Mouse (Mus musculus) hindbrain, embryonic 15.5 days (tissue): ENCODE data around the gene Arhgap31. TPM values are rescaled to one million over a fixed set of nuclear protein-coding genes. Genes with fewer than 3 reads are reported as not detected.
A peak's percentile ranks its signal among the peaks of the same experiment; 100 is the strongest.

Experiments
- ATAC-seq: fragments of 200-750 bp; cut with Nextera tagmentation; 2 replicates; pipeline ENCODE4 v1.8.0; 2017; ENCODE audit warnings: low read depth, moderate number of reproducible peaks, moderate TSS enrichment; ENCODE audit not compliant: low FRiP score
- H3K27ac ChIP-seq: fragments of 300-500 bp; sonication (generic); replicated peaks from 2 replicates; pipeline ENCODE4 v1.5.1; 2015; ENCODE audit warnings: mild to moderate bottlenecking, inconsistent platforms
- H3K27me3 ChIP-seq: fragments of 300-500 bp; sonication (generic); 2 replicates; pipeline ENCODE4 v1.6.1; 2015; ENCODE audit warnings: control low read depth, inconsistent platforms
- H3K36me3 ChIP-seq: fragments of 300-500 bp; sonication (generic); 2 replicates; pipeline ENCODE4 v1.6.1; 2015; ENCODE audit warnings: control low read depth, inconsistent platforms
- H3K4me1 ChIP-seq: fragments of 300-500 bp; sonication (generic); replicated peaks from 2 replicates; pipeline ENCODE4 v1.6.1; 2015; ENCODE audit warnings: control low read depth, inconsistent platforms
- H3K4me2 ChIP-seq: fragments of 300-500 bp; sonication (generic); 2 replicates; pipeline ENCODE4 v1.6.1; 2015; ENCODE audit warnings: moderate library complexity, mild to moderate bottlenecking, inconsistent platforms
- H3K4me3 ChIP-seq: fragments of 300-500 bp; sonication (generic); 2 replicates; pipeline ENCODE4 v1.5.1; 2015; ENCODE audit warnings: mild to moderate bottlenecking, inconsistent platforms
- H3K9ac ChIP-seq: fragments of 300-500 bp; sonication (generic); 2 replicates; pipeline ENCODE4 v1.6.1; 2015; ENCODE audit warnings: inconsistent platforms
- H3K9me3 ChIP-seq: fragments of 300-500 bp; sonication (generic); 2 replicates; pipeline ENCODE4 v1.6.1; 2016; ENCODE audit warnings: control low read depth, inconsistent platforms
- WGBS: fragments of 180-500 bp; shearing (Covaris S2); methylation state at CpG from one replicate; pipeline ENCODE4 v1.1.7; 2015; 5-methylcytosine and 5-hydroxymethylcytosine counted together
- polyA plus RNA-seq: library from polyadenylated mRNA; unstranded; fragments of >200 nt; fragmentation: Nextera tagmentation; extraction: Ambion mirVana; gene quantifications from 2 replicates; pipeline ENCODE4 v1.2.1, GENCODE M21; 2015

Gene Arhgap31
- polyA plus RNA-seq, 1 experiment from 2014 or later, result 6.4 TPM

GRCm38 (mm10) chr16:38608687-38609086 lies 104.4 kb downstream of the Arhgap31 start:
- Histone ChIP-seq H3K4me3 (no peak overlapping the region), H3K27me3 (no peaks in the 10 kb centered on the region), H3K27ac (no peak overlapping the region), H3K4me2 (no peak overlapping the region), H3K36me3 (0 out of 2 replicates have a peak, but pooled peaks cover 5% of the 10 kb centered on the region), H3K9me3 (no peaks in the 10 kb centered on the region), H3K4me1 (no peaks in the 10 kb centered on the region), H3K9ac (no peak overlapping the region)
- ATAC-seq, result no peak
- 84% methylated on average over 12 of the region's 12 CpGs for WGBS

GRCm38 (mm10) chr16:38606509-38606908 lies 106.6 kb downstream of the Arhgap31 start:
- 94% methylated on average over 7 of the region's 7 CpGs for WGBS
- Histone ChIP-seq H3K4me2 (no peak overlapping the region), H3K27me3 (no peaks in the 10 kb centered on the region), H3K4me3 (no peak overlapping the region), H3K36me3 (0 out of 2 replicates have a peak, but pooled peaks cover 5% of the 10 kb centered on the region), H3K4me1 (no peaks in the 10 kb centered on the region; the same call in 1 of the 2 replicates), H3K27ac (no peak overlapping the region), H3K9ac (no peak overlapping the region), H3K9me3 (no peaks in the 10 kb centered on the region)
- ATAC-seq, result no peak

DNA sequence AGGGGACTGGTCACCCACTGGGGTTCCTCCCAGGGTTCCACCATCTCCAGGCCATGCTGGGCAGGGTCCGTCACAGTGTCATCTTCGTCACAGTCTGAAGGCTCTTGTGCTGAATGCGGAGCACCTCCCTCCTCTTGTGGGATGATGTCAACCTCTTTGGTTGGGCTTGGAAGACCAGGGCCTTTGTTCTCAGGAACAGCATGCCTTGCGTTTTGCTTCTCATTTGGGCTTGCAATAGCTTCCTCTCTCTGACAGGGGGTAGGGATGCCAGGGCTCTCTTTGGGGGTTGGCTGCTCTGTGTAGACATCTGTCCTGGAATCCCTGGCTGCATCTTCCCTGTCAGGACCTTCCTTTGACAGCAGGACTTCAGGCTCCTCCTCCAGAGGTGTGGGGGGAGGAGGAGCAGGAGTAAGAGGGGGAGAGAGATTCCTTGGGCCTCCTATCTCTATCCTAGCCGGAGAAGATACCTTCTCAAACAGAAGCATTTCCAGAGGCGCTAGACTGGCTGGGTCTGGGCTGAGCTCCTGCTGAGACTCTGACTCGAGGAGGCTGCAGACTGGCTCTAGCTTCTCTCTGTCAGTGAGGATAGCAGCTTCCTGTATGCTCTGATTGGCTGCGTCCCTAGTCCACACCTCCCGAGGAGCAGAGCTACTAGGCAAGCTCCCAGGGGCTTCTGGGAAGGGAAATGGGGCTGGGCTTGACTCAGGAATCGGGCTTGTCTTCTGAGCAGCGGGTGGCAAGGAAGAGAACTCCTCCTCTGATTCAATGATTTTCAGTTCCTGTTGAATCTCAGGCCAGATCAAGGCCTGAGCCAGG lies 109.9 kb downstream of the Arhgap31 start:
- no peaks in the 10 kb centered on the region for H3K27me3 ChIP-seq

DNA sequence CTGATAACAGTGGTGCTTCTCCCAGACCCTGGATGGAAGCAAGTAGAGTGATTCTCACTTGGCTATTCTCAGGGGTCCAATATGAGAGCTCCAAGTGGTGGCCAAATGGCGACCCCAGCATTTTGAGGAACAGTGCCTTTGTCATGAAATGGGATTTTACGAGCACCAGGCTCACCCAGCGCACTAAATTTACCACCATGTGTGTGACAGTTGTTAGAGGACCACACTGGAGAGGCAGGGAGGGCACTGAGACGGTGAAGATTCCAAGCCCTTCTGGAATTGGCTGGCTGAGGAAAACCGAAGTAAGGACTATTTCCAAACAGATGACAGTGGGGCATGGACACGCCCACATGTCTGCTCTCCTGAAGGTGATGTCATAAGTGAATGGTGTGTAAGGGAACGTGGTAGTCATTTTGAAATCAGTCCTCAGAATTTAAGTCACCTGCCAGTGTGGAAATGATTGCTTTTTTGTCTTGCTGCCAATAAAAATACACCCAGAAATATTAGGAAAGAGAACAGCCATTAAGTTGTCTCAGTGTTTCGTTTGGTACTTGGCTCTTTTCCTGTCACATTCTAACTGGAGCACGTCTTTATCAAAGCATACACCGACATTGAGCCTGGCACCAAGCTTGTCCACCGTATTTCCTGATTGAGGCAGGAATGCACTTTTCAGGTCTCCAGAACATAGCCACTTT lies 113.9 kb downstream of the Arhgap31 start:
- 80% methylated on average over 11 of the region's 11 CpGs for WGBS
- H3K27ac ChIP-seq, result no peak overlapping the region
- no peak overlapping the region for H3K9ac ChIP-seq
- H3K4me3 ChIP-seq, result no peak overlapping the region
- H3K4me2 ChIP-seq, result no peak overlapping the region
- H3K4me1 ChIP-seq, result no peaks in the 10 kb centered on the region; the same call in 1 of the 2 replicates
- no peaks in the 10 kb centered on the region for H3K9me3 ChIP-seq
- peaks cover 6% of the 10 kb centered on the region; the same call in 1 of the 2 replicates for H3K36me3 ChIP-seq
- no peaks in the 10 kb centered on the region for H3K27me3 ChIP-seq
- ATAC-seq, result no peak

More for the DNA sequence above, 109.9 kb downstream of the Arhgap31 start:
- Histone ChIP-seq H3K4me3 (no peak overlapping the region), H3K9me3 (no peaks in the 10 kb centered on the region), H3K27ac (no peak overlapping the region), H3K9ac (no peak overlapping the region), H3K36me3 (0 out of 2 replicates have a peak, but pooled peaks cover 3% of the 10 kb centered on the region), H3K4me2 (no peak overlapping the region), H3K4me1 (no peaks in the 10 kb centered on the region; the same call in 1 of the 2 replicates)
- 40% methylated on average over 11 of the region's 11 CpGs for WGBS
- ATAC-seq, result peak; percentile 65; the same call in 1 of the 2 replicates

DNA sequence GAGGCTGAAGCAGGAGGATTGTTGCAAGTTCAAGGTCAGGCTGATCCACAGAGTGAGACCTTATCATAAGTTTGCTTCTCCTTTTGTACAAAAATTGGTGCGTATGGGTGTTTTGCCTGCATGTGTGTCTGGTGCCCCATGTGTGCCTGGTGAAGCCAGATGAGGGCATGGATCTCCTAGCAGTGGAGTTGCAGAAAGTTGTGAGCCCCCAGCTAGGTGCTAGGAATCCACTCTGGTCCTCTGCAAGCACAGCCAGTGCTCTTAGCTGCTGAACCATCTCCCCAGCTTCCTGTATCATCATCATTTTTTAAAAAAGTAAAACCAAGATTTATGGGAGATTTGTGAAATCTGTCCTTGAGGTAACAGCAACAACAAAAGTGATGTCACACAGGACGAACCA lies 116.4 kb downstream of the Arhgap31 start:
- H3K9me3 ChIP-seq, result no peaks in the 10 kb centered on the region
- no peaks in the 10 kb centered on the region for H3K27me3 ChIP-seq
- WGBS, result 90% methylated on average over 2 of the region's 2 CpGs
- ATAC-seq, result no peak
- no peak overlapping the region for H3K27ac ChIP-seq
- no peaks in the 10 kb centered on the region for H3K4me1 ChIP-seq
- peaks cover 10% of the 10 kb centered on the region for H3K36me3 ChIP-seq
- no peak overlapping the region for H3K4me2 ChIP-seq
- no peak overlapping the region for H3K4me3 ChIP-seq
- H3K9ac ChIP-seq, result no peak overlapping the region

DNA sequence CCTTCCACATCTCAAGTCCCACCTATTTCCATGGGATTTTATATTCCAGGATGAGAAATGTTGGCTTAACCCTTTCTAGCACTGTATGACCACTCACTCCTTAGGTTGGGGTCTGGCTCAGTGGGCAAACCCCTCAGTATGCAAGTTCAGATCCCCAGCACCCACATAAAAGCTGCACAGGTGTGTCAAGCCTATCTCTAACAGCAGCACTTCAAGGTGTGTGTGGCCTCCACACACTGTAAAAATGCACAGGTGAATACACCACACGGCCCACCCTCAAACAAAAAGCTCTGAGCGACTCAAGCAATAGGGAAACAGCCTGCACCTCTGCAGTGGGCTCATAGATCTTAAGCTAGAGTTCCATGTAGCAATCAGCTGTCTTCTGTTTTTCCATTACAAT lies 117.0 kb downstream of the Arhgap31 start:
- no peak overlapping the region for H3K4me3 ChIP-seq
- H3K27me3 ChIP-seq, result no peaks in the 10 kb centered on the region
- ATAC-seq, result no peak
- no peak overlapping the region for H3K27ac ChIP-seq
- H3K9ac ChIP-seq, result no peak overlapping the region
- H3K4me1 ChIP-seq, result no peaks in the 10 kb centered on the region
- H3K9me3 ChIP-seq, result no peaks in the 10 kb centered on the region
- H3K36me3 ChIP-seq, result peaks cover 12% of the 10 kb centered on the region
- no peak overlapping the region for H3K4me2 ChIP-seq
- 90% methylated on average over 2 of the region's 2 CpGs for WGBS

GRCm38 (mm10) chr16:38594435-38594834 lies 118.6 kb downstream of the Arhgap31 start:
- no peaks in the 10 kb centered on the region for H3K27me3 ChIP-seq
- no peak for ATAC-seq
- H3K27ac ChIP-seq, result no peak overlapping the region
- no peaks in the 10 kb centered on the region for H3K4me1 ChIP-seq
- no peaks in the 10 kb centered on the region for H3K9me3 ChIP-seq
- no peak overlapping the region for H3K4me2 ChIP-seq
- no peak overlapping the region for H3K4me3 ChIP-seq
- WGBS, result 71% methylated on average over 1 of the region's 1 CpGs
- H3K9ac ChIP-seq, result no peak overlapping the region
- H3K36me3 ChIP-seq, result peaks cover 15% of the 10 kb centered on the region

- no peak overlapping the region for H3K9ac ChIP-seq
- no peaks in the 10 kb centered on the region for H3K27me3 ChIP-seq
- H3K36me3 ChIP-seq, result peaks cover 27% of the 10 kb centered on the region
- no peak for ATAC-seq
- H3K27ac ChIP-seq, result no peak overlapping the region
- no peak overlapping the region for H3K4me3 ChIP-seq
- 98% methylated on average over 4 of the region's 4 CpGs for WGBS
- H3K4me1 ChIP-seq, result no peaks in the 10 kb centered on the region
- no peaks in the 10 kb centered on the region for H3K9me3 ChIP-seq
- no peak overlapping the region for H3K4me2 ChIP-seq
These were observed 120.1 kb downstream of the Arhgap31 start for GRCm38 (mm10) chr16:38592946-38593345.

GRCm38 (mm10) chr16:38592026-38592678 lies 120.9 kb downstream of the Arhgap31 start:
- Histone ChIP-seq H3K36me3 (peaks cover 33% of the 10 kb centered on the region), H3K9me3 (no peaks in the 10 kb centered on the region), H3K27ac (no peak overlapping the region), H3K27me3 (no peaks in the 10 kb centered on the region), H3K4me2 (no peak overlapping the region), H3K4me3 (no peak overlapping the region), H3K9ac (no peak overlapping the region), H3K4me1 (no peaks in the 10 kb centered on the region)
- ATAC-seq, result no peak
- WGBS, result 86% methylated on average over 12 of the region's 12 CpGs

GRCm38 (mm10) chr16:38591506-38591905 lies 121.6 kb downstream of the Arhgap31 start:
- no peaks in the 10 kb centered on the region for H3K27me3 ChIP-seq
- H3K9me3 ChIP-seq, result no peaks in the 10 kb centered on the region
- H3K4me1 ChIP-seq, result no peaks in the 10 kb centered on the region
- H3K36me3 ChIP-seq, result peaks cover 39% of the 10 kb centered on the region
- ATAC-seq, result no peak
- no peak overlapping the region for H3K4me3 ChIP-seq
- H3K4me2 ChIP-seq, result no peak overlapping the region
- no peak overlapping the region for H3K27ac ChIP-seq
- 82% methylated on average over 3 of the region's 3 CpGs for WGBS
- no peak overlapping the region for H3K9ac ChIP-seq

- Histone ChIP-seq H3K27me3 (no peaks in the 10 kb centered on the region), H3K36me3 (peaks cover 66% of the 10 kb centered on the region), H3K4me2 (no peak overlapping the region), H3K4me3 (no peak overlapping the region), H3K4me1 (no peaks in the 10 kb centered on the region), H3K9me3 (no peaks in the 10 kb centered on the region), H3K27ac (no peak overlapping the region), H3K9ac (no peak overlapping the region)
- WGBS, result 75% methylated on average over 4 of the region's 4 CpGs
- no peak for ATAC-seq
These were observed 125.5 kb downstream of the Arhgap31 start for GRCm38 (mm10) chr16:38587572-38587971.

- ATAC-seq, result no peak
- Histone ChIP-seq H3K36me3 (peaks cover 71% of the 10 kb centered on the region), H3K27ac (no peak overlapping the region), H3K4me1 (no peaks in the 10 kb centered on the region), H3K9me3 (no peaks in the 10 kb centered on the region), H3K27me3 (no peaks in the 10 kb centered on the region), H3K4me2 (no peak overlapping the region), H3K9ac (no peak overlapping the region), H3K4me3 (no peak overlapping the region)
- WGBS, result 95% methylated on average over 5 of the region's 5 CpGs
These were observed 125.9 kb downstream of the Arhgap31 start for GRCm38 (mm10) chr16:38587163-38587562.
